8 mouse cellular contexts compared by ENCODE assay signal in genomic region chr1:43298746-43299145, GRCm38 (mm10).
DNase-seq lines count a peak whose midpoint lies in the region.
"Had no signal": no experiment of that assay in that cellular context is flagged by ENCODE, and none has a peak within 500 bp of the region (broad histone marks: within the 10 kb centered on the region; RNA-seq: fewer than 3 reads in every experiment).

No protein-coding gene starts in this region.

- peak; percentile 55 for DNase-seq in adrenal gland, adult 2 months
- no peak for DNase-seq in adrenal gland, postnatal 10 days
- DNase-seq in adrenal gland, adult 8-10 months: peak; percentile 9
- DNase-seq in adrenal gland, postnatal 25 days: no peak
- DNase-seq in heart, adult 11 months: peak; percentile 56
- DNase-seq in heart, adult 9 months (ENCODE audit: low spot score in 2 of 2): no peak
- DNase-seq: cerebellum, adult 11 months; cerebellum, adult 11-12 months had no signal

Comparison
In these comparisons a context has a peak if more than half of its experiments do, and no peak if none do; other contexts are left out.
1. DNase-seq: peak in adrenal gland, adult 2 months (single experiment), adrenal gland, adult 8-10 months (single experiment) and heart, adult 11 months (single experiment); none in adrenal gland, postnatal 10 days (single experiment), adrenal gland, postnatal 25 days (single experiment) and heart, adult 9 months (0 of 2).